Mouse (Mus musculus): ENCODE measurements at regions not wholly inside any gene's neighbourhood (a gene's known extent, or its start where the extent isn't known, plus 50 kb on each side); places are given as distances from the start of the nearest gene placed in this dataset.

- TF ChIP-seq CTCF (IDR thresholded peaks at IDR 0.05; ENCODE audit: borderline replicate concordance, extremely low read depth, insufficient read depth, insufficient read length) (no peak), POLR2A (IDR thresholded peaks at IDR 0.05; ENCODE audit: borderline replicate concordance, extremely low read depth, insufficient read depth, insufficient read length, poor library complexity, severe bottlenecking) (no peak)
Measured at GRCm38 (mm10) chr13:20723326-20724120, 70.4 kb upstream of the Aoah start.
